Mouse (Mus musculus): ENCODE results near the gene B4galt4. TPM values are rescaled to one million over a fixed set of nuclear protein-coding genes. Genes with fewer than 3 reads are reported as not detected.

The B4galt4 gene
- polyA plus RNA-seq, 1 experiment from 2014 or later = 39.0 TPM

DNA sequence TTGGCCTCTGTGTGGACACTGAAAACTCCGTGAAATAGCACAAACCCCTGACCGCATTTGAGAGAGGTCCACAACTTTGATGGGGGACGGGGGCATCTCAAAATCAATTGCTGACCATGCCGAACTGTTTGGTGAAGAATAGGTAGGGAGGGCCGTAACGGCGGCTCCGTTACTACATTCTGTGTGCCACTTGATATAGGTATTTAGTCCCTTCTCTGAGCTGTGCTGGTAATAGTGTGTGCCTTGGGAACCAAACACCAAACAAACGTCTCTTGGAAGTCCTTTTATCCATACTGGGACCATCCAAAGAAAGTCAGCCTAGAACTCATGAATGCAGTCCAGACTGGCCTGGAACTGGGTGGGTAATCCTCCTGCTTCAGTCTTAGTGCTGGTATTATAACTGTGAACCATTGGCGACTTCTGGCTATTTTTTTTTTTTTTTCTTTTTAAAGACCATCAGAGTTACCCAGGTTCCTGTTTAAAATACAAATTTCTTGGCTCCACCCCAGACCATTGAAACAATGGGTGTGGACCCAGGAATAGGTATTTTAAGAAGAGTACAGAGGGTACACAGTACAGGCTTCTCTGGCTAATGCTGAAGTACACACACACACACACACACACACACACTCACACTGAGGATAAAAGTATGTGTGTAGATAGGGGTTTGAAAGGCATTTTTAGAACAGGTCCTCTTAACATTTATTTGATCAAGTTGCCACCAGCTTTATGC, 2.0 kb downstream of the B4galt4 start:
- Histone ChIP-seq H3K4me3 (ENCODE audit: low read depth, low read length) (no peak overlapping the region), H3K4me1 (ENCODE audit: insufficient read depth) (no peaks in the 10 kb centered on the region), H3K27ac (ENCODE audit: low read depth) (no peak overlapping the region), H3K36me3 (ENCODE audit: insufficient read depth) (peaks cover 7% of the 10 kb centered on the region; the same call in 1 of the 2 replicates), H3K4me2 (no peak overlapping the region), H3K27me3 (ENCODE audit: insufficient read depth, low read length) (no peaks in the 10 kb centered on the region), H3K9ac (no peak overlapping the region), H3K9me3 (ENCODE audit: low read depth, low read length) (no peaks in the 10 kb centered on the region)
- 86% methylated on average over 10 of the region's 10 CpGs for WGBS
- ATAC-seq (ENCODE audit: insufficient read depth) = no peak
- no peak for DNase-seq
- TF ChIP-seq CTCF (IDR thresholded peaks at IDR 0.05; ENCODE audit: low read depth) = no peak

- 59% methylated on average over 6 of the region's 6 CpGs for WGBS
- Histone ChIP-seq H3K36me3 (ENCODE audit: insufficient read depth) (peaks cover 18% of the 10 kb centered on the region; the same call in 1 of the 2 replicates), H3K4me2 (no peak overlapping the region), H3K27ac (ENCODE audit: low read depth) (no peak overlapping the region), H3K9ac (no peak overlapping the region), H3K27me3 (ENCODE audit: insufficient read depth, low read length) (no peaks in the 10 kb centered on the region), H3K4me1 (ENCODE audit: insufficient read depth) (no peaks in the 10 kb centered on the region; the same call in 1 of the 2 replicates), H3K4me3 (ENCODE audit: low read depth, low read length) (no peak overlapping the region), H3K9me3 (ENCODE audit: low read depth, low read length) (no peaks in the 10 kb centered on the region)
- ATAC-seq (ENCODE audit: insufficient read depth) (no peak), DNase-seq (no peak)
- TF ChIP-seq CTCF (IDR thresholded peaks at IDR 0.05; ENCODE audit: low read depth) = no peak
Measured at GRCm38 (mm10) chr16:38750803-38751202, 8.7 kb downstream of the B4galt4 start.

- Histone ChIP-seq H3K36me3 (ENCODE audit: insufficient read depth) (peaks cover 29% of the 10 kb centered on the region), H3K4me1 (ENCODE audit: insufficient read depth) (no peaks in the 10 kb centered on the region; the same call in none of the 2 replicates), H3K27ac (ENCODE audit: low read depth) (no peak overlapping the region), H3K9ac (no peak overlapping the region), H3K4me3 (ENCODE audit: low read depth, low read length) (no peak overlapping the region), H3K27me3 (ENCODE audit: insufficient read depth, low read length) (no peaks in the 10 kb centered on the region), H3K9me3 (ENCODE audit: low read depth, low read length) (no peaks in the 10 kb centered on the region), H3K4me2 (no peak overlapping the region; the same call in 1 of the 2 replicates)
- ATAC-seq (ENCODE audit: insufficient read depth) = no peak
- DNase-seq = peak; percentile 29
- TF ChIP-seq CTCF (IDR thresholded peaks at IDR 0.05; ENCODE audit: low read depth) = no peak
- WGBS = 50% methylated on average over 11 of the region's 11 CpGs
Measured at GRCm38 (mm10) chr16:38753631-38754030, 11.6 kb downstream of the B4galt4 start.

GRCm38 (mm10) chr16:38755452-38756176, 13.6 kb downstream of the B4galt4 start:
- no peak overlapping the region for H3K9ac ChIP-seq
- no peaks in the 10 kb centered on the region; the same call in none of the 2 replicates for H3K4me1 ChIP-seq (ENCODE audit: insufficient read depth)
- no peaks in the 10 kb centered on the region for H3K9me3 ChIP-seq (ENCODE audit: low read depth, low read length)
- DNase-seq = no peak
- peak overlapping the region; percentile 19; the same call in 1 of the 2 replicates for H3K4me2 ChIP-seq
- H3K4me3 ChIP-seq (ENCODE audit: low read depth, low read length) = no peak overlapping the region
- TF ChIP-seq CTCF (IDR thresholded peaks at IDR 0.05; ENCODE audit: low read depth) = no peak
- peaks cover 46% of the 10 kb centered on the region for H3K36me3 ChIP-seq (ENCODE audit: insufficient read depth)
- H3K27ac ChIP-seq (ENCODE audit: low read depth) = peak overlapping the region; percentile 81
- ATAC-seq (ENCODE audit: insufficient read depth) = peak; percentile 45; the same call in 1 of the 2 replicates
- no peaks in the 10 kb centered on the region for H3K27me3 ChIP-seq (ENCODE audit: insufficient read depth, low read length)
- WGBS = 31% methylated on average over 7 of the region's 7 CpGs

DNA sequence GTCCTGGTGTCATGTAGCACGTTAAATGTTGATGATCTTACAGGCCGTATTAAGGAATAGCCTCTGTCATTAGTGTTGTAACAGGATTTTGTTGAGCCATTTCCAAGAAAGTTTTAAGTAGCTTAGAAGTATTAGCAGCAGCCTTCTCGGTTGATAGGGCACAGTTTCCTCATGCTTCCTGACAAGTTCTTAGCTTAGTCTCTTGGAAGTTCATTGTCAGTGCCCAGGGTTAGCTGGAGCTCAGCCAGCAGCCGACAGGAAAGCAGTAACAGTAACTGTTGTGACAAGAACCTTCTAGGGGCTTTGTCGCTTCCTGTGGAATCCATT, 14.1 kb downstream of the B4galt4 start:
- Histone ChIP-seq H3K27ac (ENCODE audit: low read depth) (peak overlapping the region; percentile 81), H3K4me1 (ENCODE audit: insufficient read depth) (no peaks in the 10 kb centered on the region; the same call in none of the 2 replicates), H3K9me3 (ENCODE audit: low read depth, low read length) (no peaks in the 10 kb centered on the region), H3K36me3 (ENCODE audit: insufficient read depth) (peaks cover 50% of the 10 kb centered on the region), H3K4me3 (ENCODE audit: low read depth, low read length) (no peak overlapping the region), H3K4me2 (peak overlapping the region; percentile 19; the same call in 1 of the 2 replicates), H3K27me3 (ENCODE audit: insufficient read depth, low read length) (no peaks in the 10 kb centered on the region), H3K9ac (no peak overlapping the region)
- 17% methylated on average over 5 of the region's 5 CpGs for WGBS
- DNase-seq = peak; percentile 89
- peak; percentile 70 for ATAC-seq (ENCODE audit: insufficient read depth)
- no peak for TF ChIP-seq CTCF (IDR thresholded peaks at IDR 0.05; ENCODE audit: low read depth)

DNA sequence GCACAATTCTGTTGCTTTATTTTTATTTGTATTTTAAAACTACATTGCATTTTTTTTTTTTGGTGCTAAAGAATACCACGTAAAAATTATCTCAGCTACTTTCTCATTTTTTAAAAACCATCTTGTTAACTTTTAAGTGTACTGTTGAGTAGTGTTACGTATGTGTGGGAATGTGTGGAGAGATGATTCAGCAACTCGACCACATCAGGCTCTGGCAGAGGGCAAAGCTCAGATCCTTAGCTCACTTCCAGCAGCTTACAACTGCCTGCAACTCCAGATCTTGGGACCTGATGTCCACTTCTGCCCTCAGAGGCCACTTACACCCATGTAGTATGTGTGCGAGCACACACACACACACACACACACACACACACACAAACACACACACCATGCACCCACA, 14.5 kb downstream of the B4galt4 start:
- Histone ChIP-seq H3K4me2 (no peak overlapping the region), H3K9ac (no peak overlapping the region), H3K27me3 (ENCODE audit: insufficient read depth, low read length) (no peaks in the 10 kb centered on the region), H3K4me3 (ENCODE audit: low read depth, low read length) (no peak overlapping the region), H3K36me3 (ENCODE audit: insufficient read depth) (peaks cover 50% of the 10 kb centered on the region), H3K4me1 (ENCODE audit: insufficient read depth) (no peaks in the 10 kb centered on the region; the same call in none of the 2 replicates), H3K27ac (ENCODE audit: low read depth) (peak overlapping the region; percentile 60; the same call in 1 of the 2 replicates), H3K9me3 (ENCODE audit: low read depth, low read length) (no peaks in the 10 kb centered on the region)
- DNase-seq = no peak
- no peak for TF ChIP-seq CTCF (IDR thresholded peaks at IDR 0.05; ENCODE audit: low read depth)
- WGBS = 41% methylated on average over 4 of the region's 4 CpGs
- no peak for ATAC-seq (ENCODE audit: insufficient read depth)

GRCm38 (mm10) chr16:38757626-38758025, 15.6 kb downstream of the B4galt4 start:
- peaks cover 46% of the 10 kb centered on the region for H3K36me3 ChIP-seq (ENCODE audit: insufficient read depth)
- no peak for DNase-seq
- H3K9me3 ChIP-seq (ENCODE audit: low read depth, low read length) = no peaks in the 10 kb centered on the region
- peak overlapping the region; percentile 19; the same call in 1 of the 2 replicates for H3K27ac ChIP-seq (ENCODE audit: low read depth)
- no peak overlapping the region for H3K4me3 ChIP-seq (ENCODE audit: low read depth, low read length)
- no peak overlapping the region for H3K9ac ChIP-seq
- TF ChIP-seq CTCF (IDR thresholded peaks at IDR 0.05; ENCODE audit: low read depth) = no peak
- 95% methylated on average over 19 of the region's 19 CpGs for WGBS
- no peak for ATAC-seq (ENCODE audit: insufficient read depth)
- H3K4me2 ChIP-seq = no peak overlapping the region
- no peaks in the 10 kb centered on the region for H3K27me3 ChIP-seq (ENCODE audit: insufficient read depth, low read length)
- H3K4me1 ChIP-seq (ENCODE audit: insufficient read depth) = no peaks in the 10 kb centered on the region; the same call in none of the 2 replicates
